Mouse (Mus musculus) stomach, embryonic 14.5 days (tissue): Measurements from ENCODE around the gene Zfp423. TPM values are rescaled to one million over a fixed set of nuclear protein-coding genes. Genes with fewer than 3 reads are reported as not detected.

ENCODE experiments used
- ATAC-seq: fragments of 200-750 bp; cut with Nextera tagmentation; 2 replicates; pipeline ENCODE4 v1.8.0; 2017; ENCODE audit warnings: low read depth, moderate TSS enrichment; ENCODE audit not compliant: insufficient number of reproducible peaks, insufficient read depth, low FRiP score
- H3K27ac ChIP-seq: fragments of 300-500 bp; sonication (generic); 2 replicates; pipeline ENCODE4 v1.5.1; 2014; ENCODE audit warnings: mild to moderate bottlenecking, low read length, moderate library complexity, mixed read lengths
- H3K27me3 ChIP-seq: fragments of 300-500 bp; sonication (generic); 2 replicates; pipeline ENCODE4 v1.6.1; 2014; ENCODE audit warnings: low read length, control low read depth, mixed read lengths; ENCODE audit not compliant: control insufficient read depth, insufficient read depth
- H3K36me3 ChIP-seq: fragments of 300-500 bp; sonication (generic); 2 replicates; pipeline ENCODE4 v1.6.1; 2014; ENCODE audit warnings: mild to moderate bottlenecking, control low read depth, low read length, moderate library complexity, mixed read lengths; ENCODE audit not compliant: control insufficient read depth, insufficient read depth
- H3K4me1 ChIP-seq: fragments of 300-500 bp; sonication (generic); 2 replicates; pipeline ENCODE4 v1.6.1; 2014; ENCODE audit warnings: low read length, control low read depth, mixed read lengths; ENCODE audit not compliant: control insufficient read depth, insufficient read depth
- H3K4me2 ChIP-seq: fragments of 300-500 bp; sonication (generic); replicated peaks from 2 replicates; pipeline ENCODE4 v1.6.1; 2014; ENCODE audit warnings: low read depth, low read length, control low read depth
- H3K4me3 ChIP-seq: fragments of 300-500 bp; sonication (generic); 2 replicates; pipeline ENCODE4 v1.5.1; 2014; ENCODE audit warnings: low read depth, low read length, control low read depth
- H3K9ac ChIP-seq: fragments of 300-500 bp; sonication (generic); replicated peaks from 2 replicates; pipeline ENCODE4 v1.6.1; 2014; ENCODE audit warnings: low read depth, mild to moderate bottlenecking, control low read depth, low read length, moderate library complexity, mixed read lengths
- H3K9me3 ChIP-seq: fragments of 300-500 bp; sonication (generic); 2 replicates; pipeline ENCODE4 v1.6.1; 2016; ENCODE audit warnings: low read depth, low read length, control low read depth; ENCODE audit not compliant: control insufficient read depth
- WGBS: fragments of 180-500 bp; shearing (Covaris S2); extraction: QIAGEN DNeasy Blood & Tissue Kit; methylation state at CpG from one replicate; pipeline ENCODE4 v1.1.7; 2014; 5-methylcytosine and 5-hydroxymethylcytosine counted together
- polyA plus RNA-seq: library from polyadenylated mRNA; unstranded; fragments of >200 nt; fragmentation: Nextera tagmentation; extraction: Ambion mirVana; gene quantifications from 2 replicates; pipeline ENCODE4 v1.2.1, GENCODE M21; 2014

Gene Zfp423
- polyA plus RNA-seq, 1 experiment from 2014 or later = 13.6 TPM

DNA sequence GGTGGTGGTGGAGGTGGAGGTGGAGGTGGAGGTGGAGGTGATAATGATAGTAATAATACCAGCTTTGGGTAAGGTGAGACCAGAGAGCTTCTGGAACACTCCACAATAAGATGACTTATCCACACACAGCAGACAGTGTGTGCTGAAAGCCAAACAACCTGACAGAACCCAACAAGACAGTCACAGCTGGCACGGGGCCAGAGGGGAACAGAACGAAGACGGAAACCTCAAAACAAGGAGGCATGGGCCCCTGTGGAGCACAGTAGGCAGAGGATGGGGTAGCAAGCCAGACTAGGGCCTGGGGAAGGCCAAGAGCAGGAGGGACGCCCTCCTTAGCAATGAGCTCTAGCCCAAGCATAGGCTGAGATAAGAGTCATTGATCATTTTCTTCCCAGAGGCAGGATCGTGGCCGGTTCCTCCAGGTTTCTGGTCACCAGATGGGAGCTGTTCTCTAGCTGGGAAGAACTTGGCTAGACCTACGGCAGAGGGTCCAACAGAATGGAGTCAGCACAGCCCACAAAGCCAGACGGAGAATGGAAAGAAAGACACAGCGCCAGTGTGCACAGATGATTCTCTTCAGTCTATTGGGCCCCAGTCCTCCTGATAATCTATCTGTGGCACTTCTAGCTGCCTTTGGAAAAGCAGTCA is 133.3 kb downstream of the Zfp423 start:
- 69% methylated on average over 9 of the region's 9 CpGs for WGBS
- no peak overlapping the region for H3K4me3 ChIP-seq

GRCm38 (mm10) chr8:87823172-87823571 is 136.2 kb downstream of the Zfp423 start:
- H3K36me3 ChIP-seq = no peaks in the 10 kb centered on the region
- H3K4me3 ChIP-seq = no peak overlapping the region
- no peak overlapping the region for H3K4me2 ChIP-seq
- no peaks in the 10 kb centered on the region for H3K27me3 ChIP-seq
- no peak overlapping the region for H3K9ac ChIP-seq
- H3K27ac ChIP-seq = peak overlapping the region; percentile 33; the same call in 1 of the 2 replicates
- ATAC-seq = no peak
- peaks cover 15% of the 10 kb centered on the region; the same call in 1 of the 2 replicates for H3K4me1 ChIP-seq
- no peaks in the 10 kb centered on the region for H3K9me3 ChIP-seq
- WGBS = 10% methylated on average over 7 of the region's 7 CpGs

More for the DNA sequence above, 133.3 kb downstream of the Zfp423 start:
- no peak for ATAC-seq
- H3K9ac ChIP-seq = no peak overlapping the region
- H3K4me2 ChIP-seq = no peak overlapping the region
- no peak overlapping the region for H3K27ac ChIP-seq
- H3K4me1 ChIP-seq = peaks cover 19% of the 10 kb centered on the region; the same call in 1 of the 2 replicates
- H3K9me3 ChIP-seq = no peaks in the 10 kb centered on the region
- H3K27me3 ChIP-seq = no peaks in the 10 kb centered on the region
- H3K36me3 ChIP-seq = no peaks in the 10 kb centered on the region

- H3K9ac ChIP-seq = no peak overlapping the region
- H3K9me3 ChIP-seq = no peaks in the 10 kb centered on the region
- H3K36me3 ChIP-seq = no peaks in the 10 kb centered on the region
- ATAC-seq = no peak
- no peak overlapping the region for H3K4me3 ChIP-seq
- peaks cover 15% of the 10 kb centered on the region; the same call in 1 of the 2 replicates for H3K4me1 ChIP-seq
- H3K4me2 ChIP-seq = no peak overlapping the region
- 23% methylated on average over 12 of the region's 12 CpGs for WGBS
- H3K27me3 ChIP-seq = no peaks in the 10 kb centered on the region
- no peak overlapping the region for H3K27ac ChIP-seq
Observed at GRCm38 (mm10) chr8:87822690-87823089, 136.7 kb downstream of the Zfp423 start.

- Histone ChIP-seq H3K4me3 (no peak overlapping the region), H3K27me3 (no peaks in the 10 kb centered on the region), H3K4me2 (no peak overlapping the region), H3K9me3 (no peaks in the 10 kb centered on the region), H3K9ac (no peak overlapping the region), H3K27ac (no peak overlapping the region), H3K4me1 (peaks cover 15% of the 10 kb centered on the region; the same call in 1 of the 2 replicates), H3K36me3 (no peaks in the 10 kb centered on the region)
- ATAC-seq = no peak
- WGBS = 63% methylated on average over 11 of the region's 11 CpGs
Observed at GRCm38 (mm10) chr8:87822175-87822574, 137.2 kb downstream of the Zfp423 start.

DNA sequence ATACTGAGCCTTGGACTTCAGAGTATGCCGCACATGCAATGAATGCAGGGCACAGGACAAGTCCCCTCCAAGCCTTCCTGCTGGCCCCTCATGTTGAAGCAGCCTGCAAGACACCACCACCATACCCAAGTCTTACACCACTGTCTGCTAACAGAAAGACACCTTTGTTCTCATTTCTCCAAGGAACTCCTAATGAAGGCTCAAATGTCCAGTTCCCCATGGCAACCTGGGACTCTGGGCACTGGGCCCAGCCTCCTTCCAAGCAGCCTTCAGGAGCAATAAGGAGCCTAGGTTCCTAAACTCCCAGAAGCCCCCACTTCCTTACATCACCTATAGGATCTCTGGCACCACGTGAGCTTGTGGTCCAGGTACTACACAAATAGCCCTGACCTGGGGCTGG is 137.7 kb downstream of the Zfp423 start:
- 89% methylated on average over 2 of the region's 2 CpGs for WGBS
- H3K27me3 ChIP-seq = no peaks in the 10 kb centered on the region

DNA sequence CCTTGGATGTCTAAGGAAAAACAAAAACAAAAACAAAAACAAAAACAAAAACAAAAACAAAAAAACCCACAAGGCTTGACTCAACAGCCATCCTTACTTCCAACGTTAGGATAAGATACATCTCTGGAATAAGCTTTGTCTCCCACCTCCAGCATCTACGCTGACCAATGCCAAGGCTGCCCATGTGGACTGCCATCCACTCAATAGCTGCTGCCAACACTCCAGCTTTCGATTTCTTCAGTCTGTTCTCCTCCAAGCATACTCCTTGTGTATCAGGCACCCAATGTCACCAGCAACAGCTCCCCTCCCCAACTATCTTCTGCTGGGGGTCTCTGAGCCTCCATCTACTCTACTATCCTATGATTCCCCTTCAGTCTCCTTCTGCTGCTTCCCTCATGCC is 140.1 kb downstream of the Zfp423 start:
- H3K4me2 ChIP-seq = no peak overlapping the region
- no peaks in the 10 kb centered on the region for H3K9me3 ChIP-seq
- H3K27me3 ChIP-seq = no peaks in the 10 kb centered on the region
- no peak overlapping the region for H3K27ac ChIP-seq
- H3K9ac ChIP-seq = no peak overlapping the region
- H3K4me3 ChIP-seq = no peak overlapping the region
- no peaks in the 10 kb centered on the region for H3K36me3 ChIP-seq
- 90% methylated on average over 3 of the region's 3 CpGs for WGBS
- H3K4me1 ChIP-seq = peaks cover 15% of the 10 kb centered on the region; the same call in 1 of the 2 replicates
- ATAC-seq = no peak

More for the DNA sequence above, 137.7 kb downstream of the Zfp423 start:
- ATAC-seq = no peak
- no peak overlapping the region for H3K9ac ChIP-seq
- H3K36me3 ChIP-seq = no peaks in the 10 kb centered on the region
- no peak overlapping the region for H3K27ac ChIP-seq
- H3K4me1 ChIP-seq = peaks cover 15% of the 10 kb centered on the region; the same call in 1 of the 2 replicates
- H3K9me3 ChIP-seq = no peaks in the 10 kb centered on the region
- H3K4me2 ChIP-seq = no peak overlapping the region
- no peak overlapping the region for H3K4me3 ChIP-seq

DNA sequence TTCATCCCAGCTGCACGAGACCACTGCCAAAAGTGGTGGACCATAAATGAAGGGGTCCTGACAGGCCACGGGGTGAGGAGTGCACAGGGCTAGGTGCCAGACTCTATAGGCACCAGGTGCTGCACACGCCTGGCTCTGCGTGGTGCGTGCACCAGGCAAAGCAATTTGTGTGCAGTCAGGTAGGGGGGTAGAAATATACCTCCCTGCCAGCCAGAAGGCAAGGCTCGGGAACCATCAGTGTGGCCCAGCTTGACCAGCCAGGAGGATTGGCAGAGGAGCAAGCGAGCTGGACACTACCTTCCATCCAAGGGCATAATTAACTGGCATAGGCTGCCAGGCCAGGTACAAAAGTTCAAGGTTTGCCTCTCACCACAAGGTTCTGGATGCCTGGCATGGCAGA is 140.9 kb downstream of the Zfp423 start:
- Histone ChIP-seq H3K9ac (no peak overlapping the region), H3K27me3 (no peaks in the 10 kb centered on the region), H3K9me3 (no peaks in the 10 kb centered on the region), H3K4me3 (no peak overlapping the region), H3K27ac (no peak overlapping the region), H3K4me1 (peaks cover 15% of the 10 kb centered on the region; the same call in 1 of the 2 replicates), H3K36me3 (no peaks in the 10 kb centered on the region), H3K4me2 (no peak overlapping the region)
- no peak for ATAC-seq
- WGBS = 92% methylated on average over 7 of the region's 7 CpGs

- no peak overlapping the region for H3K4me3 ChIP-seq
- WGBS = 64% methylated on average over 5 of the region's 5 CpGs
- H3K27me3 ChIP-seq = no peaks in the 10 kb centered on the region
- no peak overlapping the region for H3K9ac ChIP-seq
- H3K27ac ChIP-seq = no peak overlapping the region
- no peak for ATAC-seq
- no peaks in the 10 kb centered on the region for H3K4me1 ChIP-seq
- no peaks in the 10 kb centered on the region for H3K9me3 ChIP-seq
- H3K4me2 ChIP-seq = no peak overlapping the region
- no peaks in the 10 kb centered on the region for H3K36me3 ChIP-seq
Observed at GRCm38 (mm10) chr8:87816141-87816540, 143.3 kb downstream of the Zfp423 start.

DNA sequence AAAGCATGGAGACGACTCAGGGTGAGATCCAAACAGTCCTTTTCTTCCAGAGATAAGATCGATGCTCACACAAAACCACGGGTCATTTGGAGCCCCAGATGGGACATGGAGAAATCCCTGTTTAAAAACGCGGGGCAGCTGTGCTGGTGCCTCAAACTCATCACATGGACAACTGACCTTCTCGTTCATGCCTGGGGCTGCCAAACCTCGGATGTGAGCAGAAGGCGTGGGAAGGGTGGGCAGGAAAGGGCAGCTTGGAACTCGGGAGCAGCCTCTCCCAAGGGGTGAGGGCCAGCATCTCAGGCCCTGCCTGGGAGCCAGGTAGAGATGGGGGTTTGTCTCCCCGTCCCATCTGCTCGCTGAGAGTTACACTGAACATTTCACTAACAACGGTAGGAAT is 146.7 kb downstream of the Zfp423 start:
- ATAC-seq = no peak
- 63% methylated on average over 12 of the region's 12 CpGs for WGBS
- H3K4me1 ChIP-seq = no peaks in the 10 kb centered on the region
- H3K4me3 ChIP-seq = no peak overlapping the region
- H3K27me3 ChIP-seq = no peaks in the 10 kb centered on the region
- H3K4me2 ChIP-seq = no peak overlapping the region
- H3K9ac ChIP-seq = no peak overlapping the region
- no peak overlapping the region for H3K27ac ChIP-seq
- no peaks in the 10 kb centered on the region for H3K36me3 ChIP-seq
- H3K9me3 ChIP-seq = no peaks in the 10 kb centered on the region
